ENCODE assay signal across 27 mouse cellular contexts in genomic region chr1:192485030-192485429, GRCm38 (mm10).
DNase-seq lines count a peak whose midpoint lies in the region; ATAC-seq and TF ChIP-seq lines count a peak whose summit lies in the region.
"Had no signal": no experiment of that assay in that cellular context is flagged by ENCODE, and none has a peak within 500 bp of the region (broad histone marks: within the 10 kb centered on the region; RNA-seq: fewer than 3 reads in every experiment).

No protein-coding gene starts in this region.

- H3K27ac ChIP-seq in intestine, embryonic 14.5 days (ENCODE audit: low read depth) = peak overlapping the region; percentile 2; the same call in 1 of the 2 replicates
- no peak overlapping the region for H3K27ac ChIP-seq in intestine, postnatal 0 days (ENCODE audit: low read depth, low read length)
- peak overlapping the region; percentile 48 for H3K27ac ChIP-seq in intestine, embryonic 15.5 days
- H3K27ac ChIP-seq in stomach, embryonic 16.5 days (ENCODE audit: low read length) = peak overlapping the region; percentile 26; the same call in 1 of the 2 replicates
- H3K27ac ChIP-seq: embryonic facial prominence, embryonic 12.5 days; gastrocnemius, adult 2 months; heart, adult 2 months; hindbrain, embryonic 13.5 days; layer of hippocampus, adult 2 months; liver, embryonic 12.5 days had no signal

- H3K4me2 ChIP-seq in intestine, embryonic 14.5 days (ENCODE audit: low read length) = no peak overlapping the region
- no peak overlapping the region for H3K4me2 ChIP-seq in intestine, postnatal 0 days (replicated peaks; ENCODE audit: low read depth)
- H3K4me2 ChIP-seq in intestine, embryonic 15.5 days (replicated peaks) = no peak overlapping the region
- no peak overlapping the region for H3K4me2 ChIP-seq in stomach, embryonic 16.5 days (ENCODE audit: low read depth, low read length)
- H3K4me2 ChIP-seq: embryonic facial prominence, embryonic 12.5 days; heart, embryonic 12.5 days; hindbrain, embryonic 13.5 days; liver, embryonic 12.5 days; midbrain, embryonic 11.5 days had no signal

- TF ChIP-seq CTCF in intestine, postnatal 0 days (IDR thresholded peaks at IDR 0.05; ENCODE audit: low read depth) = no peak

- 0 out of 2 replicates have a peak, but pooled peaks cover 2% of the 10 kb centered on the region for H3K4me1 ChIP-seq in intestine, embryonic 14.5 days (replicated peaks; ENCODE audit: control insufficient read depth, insufficient read depth, low read length)
- no peaks in the 10 kb centered on the region for H3K4me1 ChIP-seq in intestine, postnatal 0 days (replicated peaks; ENCODE audit: control insufficient read depth, insufficient read depth, low read length)
- no peaks in the 10 kb centered on the region for H3K4me1 ChIP-seq in intestine, embryonic 15.5 days (replicated peaks)
- H3K4me1 ChIP-seq in stomach, embryonic 16.5 days (ENCODE audit: control insufficient read depth, insufficient read depth, low read length) = no peaks in the 10 kb centered on the region
- H3K4me1 ChIP-seq: embryonic facial prominence, embryonic 12.5 days; heart, embryonic 12.5 days; liver, embryonic 12.5 days had no signal

- no peaks in the 10 kb centered on the region for H3K9me3 ChIP-seq in intestine, embryonic 14.5 days (ENCODE audit: control insufficient read depth, low read length)
- H3K9me3 ChIP-seq in intestine, postnatal 0 days (ENCODE audit: control insufficient read depth) = no peaks in the 10 kb centered on the region
- no peaks in the 10 kb centered on the region for H3K9me3 ChIP-seq in intestine, embryonic 15.5 days
- H3K9me3 ChIP-seq in stomach, embryonic 16.5 days (replicated peaks; ENCODE audit: control insufficient read depth, low read length) = no peaks in the 10 kb centered on the region
- H3K9me3 ChIP-seq: embryonic facial prominence, embryonic 12.5 days; heart, embryonic 12.5 days; hindbrain, embryonic 13.5 days; liver, embryonic 12.5 days had no signal

- H3K36me3 ChIP-seq in intestine, embryonic 14.5 days (ENCODE audit: control insufficient read depth, insufficient read depth, low read length) = no peaks in the 10 kb centered on the region
- H3K36me3 ChIP-seq in intestine, postnatal 0 days (ENCODE audit: control insufficient read depth, insufficient read depth) = no peaks in the 10 kb centered on the region
- H3K36me3 ChIP-seq in intestine, embryonic 15.5 days = no peaks in the 10 kb centered on the region
- H3K36me3 ChIP-seq in stomach, embryonic 16.5 days (ENCODE audit: control insufficient read depth, insufficient read depth, low read length) = no peaks in the 10 kb centered on the region
- H3K36me3 ChIP-seq: embryonic facial prominence, embryonic 12.5 days; heart, embryonic 12.5 days; hindbrain, embryonic 13.5 days; liver, embryonic 12.5 days had no signal

- DNase-seq in intestine, embryonic 14.5 days (ENCODE audit: low spot score) = no peak
- DNase-seq in lung, postnatal 10 days = peak; percentile 66
- no peak for DNase-seq in ovary, postnatal 36 days (ENCODE audit: low spot score)
- DNase-seq in retina, embryonic 14.5 days (ENCODE audit: low spot score) = no peak
- DNase-seq: adrenal gland, postnatal 10 days; cerebellum, adult 18-20 months; cerebellum, postnatal 25 days; gastrocnemius, adult 2 months; heart, adult 2 months; heart, postnatal 4 days; kidney, adult 2 months; kidney, postnatal 36 days; liver, postnatal 0 days; thymus, adult 18-20 months; thymus, postnatal 36 days had no signal

- ATAC-seq in intestine, embryonic 14.5 days (replicated peaks; ENCODE audit: low FRiP score, low TSS enrichment, low read depth) = no peak
- ATAC-seq in intestine, postnatal 0 days = no peak
- peak; percentile 49 for ATAC-seq in intestine, embryonic 15.5 days
- peak; percentile 63; the same call in 1 of the 2 replicates for ATAC-seq in stomach, embryonic 16.5 days (ENCODE audit: insufficient read depth, low FRiP score)
- ATAC-seq: forebrain, embryonic 14.5 days; liver, embryonic 12.5 days; liver, postnatal 0 days; midbrain, embryonic 16.5 days; Patski had no signal

- WGBS in intestine, embryonic 14.5 days = 37% methylated on average over 3 of the region's 3 CpGs
- WGBS in intestine, postnatal 0 days = 53% methylated on average over 3 of the region's 3 CpGs
- 39% methylated on average over 3 of the region's 3 CpGs for WGBS in intestine, embryonic 15.5 days
- WGBS in stomach, embryonic 16.5 days = 45% methylated on average over 3 of the region's 3 CpGs

- H3K4me3 ChIP-seq in intestine, embryonic 14.5 days (ENCODE audit: low read depth, low read length) = no peak overlapping the region
- no peak overlapping the region for H3K4me3 ChIP-seq in intestine, postnatal 0 days (ENCODE audit: low read depth, low read length)
- no peak overlapping the region for H3K4me3 ChIP-seq in intestine, embryonic 15.5 days (replicated peaks)
- no peak overlapping the region for H3K4me3 ChIP-seq in stomach, embryonic 16.5 days (replicated peaks; ENCODE audit: low read length)
- H3K4me3 ChIP-seq: embryonic facial prominence, embryonic 12.5 days; gastrocnemius, adult 2 months; heart, adult 2 months; heart, embryonic 12.5 days; hindbrain, embryonic 13.5 days; layer of hippocampus, adult 2 months; liver, embryonic 12.5 days had no signal

- H3K9ac ChIP-seq in intestine, embryonic 14.5 days (ENCODE audit: low read length) = no peak overlapping the region
- H3K9ac ChIP-seq in intestine, postnatal 0 days (ENCODE audit: low read depth, low read length) = no peak overlapping the region
- H3K9ac ChIP-seq in intestine, embryonic 15.5 days = no peak overlapping the region
- no peak overlapping the region for H3K9ac ChIP-seq in stomach, embryonic 16.5 days (ENCODE audit: low read length)
- H3K9ac ChIP-seq: embryonic facial prominence, embryonic 12.5 days; heart, embryonic 12.5 days; hindbrain, embryonic 13.5 days; liver, embryonic 12.5 days; liver, postnatal 0 days had no signal

- H3K27me3 ChIP-seq in intestine, embryonic 14.5 days (replicated peaks; ENCODE audit: control insufficient read depth, insufficient read depth, low read length) = no peaks in the 10 kb centered on the region
- no peaks in the 10 kb centered on the region for H3K27me3 ChIP-seq in intestine, postnatal 0 days (replicated peaks; ENCODE audit: control insufficient read depth, insufficient read depth, low read length)
- no peaks in the 10 kb centered on the region for H3K27me3 ChIP-seq in intestine, embryonic 15.5 days (replicated peaks)
- no peaks in the 10 kb centered on the region for H3K27me3 ChIP-seq in stomach, embryonic 16.5 days (ENCODE audit: control insufficient read depth, insufficient read depth, low read length)
- H3K27me3 ChIP-seq: embryonic facial prominence, embryonic 12.5 days; hindbrain, embryonic 13.5 days; liver, embryonic 12.5 days; Patski had no signal

Comparison
In these comparisons a context has a peak if more than half of its experiments do, and no peak if none do; other contexts are left out.
1. ATAC-seq: peak in intestine, embryonic 15.5 days (single experiment) and stomach, embryonic 16.5 days (single experiment); none in intestine, embryonic 14.5 days (single experiment) and intestine, postnatal 0 days (single experiment).